Mouse (Mus musculus) c-Kit-positive CD71-negative TER-119-negative erythroid progenitor cells, embryonic 14.5 days (primary cell): ENCODE data around the gene Pcdh10.

Experiments
- DNase-seq: peaks from one replicate; pipeline ENCODE4 v3.0.0-alpha.2; 2013; ENCODE audit warnings: low read depth

The Pcdh10 gene

DNA sequence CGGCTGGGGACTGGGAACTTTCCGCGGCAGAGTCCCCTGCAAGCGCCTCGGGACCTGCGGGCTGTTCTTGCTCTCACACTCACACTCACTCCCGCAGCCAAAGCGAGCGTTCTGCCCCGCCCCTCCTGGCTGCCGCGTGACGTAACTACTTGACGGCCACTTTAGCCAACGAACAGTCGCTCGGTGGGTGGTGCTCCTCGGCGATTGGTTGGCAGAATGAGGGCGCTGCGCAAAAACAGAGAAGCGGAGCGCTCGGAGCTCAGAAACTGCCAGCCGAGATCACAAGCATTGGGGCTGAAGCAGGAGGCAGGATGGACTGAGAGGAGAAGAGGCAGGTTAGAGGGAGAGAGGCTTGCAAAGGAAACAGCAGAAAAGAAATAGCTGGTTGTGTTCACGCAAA lies at the start of gene Pcdh10:
Gene Pcdh10 (plus strand): TSS at position 254 of the 400 bp plus-strand sequence.
- peak; percentile 60 for DNase-seq

GRCm38 (mm10) chr3:45355919-45356318 lies 22.3 kb upstream of the Pcdh10 start:
- DNase-seq: no peak

GRCm38 (mm10) chr3:45368952-45369351 lies 9.2 kb upstream of the Pcdh10 start:
- DNase-seq: no peak

GRCm38 (mm10) chr3:45375761-45376500 lies 2.3 kb upstream of the Pcdh10 start:
- DNase-seq: no peak

DNA sequence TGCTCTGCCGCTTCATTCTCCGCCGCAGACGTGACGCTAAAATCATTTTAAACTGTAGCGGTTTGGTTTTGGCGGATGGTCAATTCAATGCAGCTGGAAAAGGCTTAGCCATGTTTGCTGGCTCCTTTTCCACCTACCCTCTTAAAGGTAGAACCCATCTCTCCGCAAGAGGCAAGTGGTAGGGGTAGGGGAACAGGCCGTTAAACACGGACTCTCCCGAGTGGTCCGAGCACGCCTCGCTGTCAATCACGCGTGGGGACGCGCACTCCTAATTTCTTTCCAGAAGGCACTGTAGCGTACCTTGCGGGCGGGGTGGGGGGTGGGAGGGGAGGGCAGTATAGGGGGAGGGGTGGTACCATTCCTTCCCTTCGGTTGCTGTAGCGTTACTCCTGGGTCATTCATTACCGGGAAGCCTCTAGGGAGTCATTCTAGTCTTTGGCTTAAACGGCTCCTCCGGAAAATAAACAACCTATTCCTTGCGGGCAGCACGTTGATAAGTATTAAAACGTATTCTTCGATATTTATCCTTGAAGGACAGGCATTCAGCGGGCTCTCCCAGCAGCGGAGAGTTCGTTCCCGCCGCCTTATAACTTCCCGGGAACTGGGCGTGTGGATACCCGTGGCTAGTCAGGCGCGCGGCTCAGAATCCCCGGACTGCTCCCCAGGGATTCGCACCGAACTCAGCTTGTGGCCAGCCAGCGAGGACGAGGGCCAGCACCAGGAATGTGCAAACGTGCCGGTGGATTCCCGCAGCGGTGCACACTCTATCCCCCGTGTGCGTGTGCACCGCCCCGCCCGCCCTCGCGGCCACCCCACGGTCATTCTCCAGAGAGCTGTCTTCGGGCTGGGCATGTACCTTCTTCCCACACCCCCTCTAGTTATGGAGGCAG lies 1.5 kb upstream of the Pcdh10 start:
- no peak for DNase-seq

DNA sequence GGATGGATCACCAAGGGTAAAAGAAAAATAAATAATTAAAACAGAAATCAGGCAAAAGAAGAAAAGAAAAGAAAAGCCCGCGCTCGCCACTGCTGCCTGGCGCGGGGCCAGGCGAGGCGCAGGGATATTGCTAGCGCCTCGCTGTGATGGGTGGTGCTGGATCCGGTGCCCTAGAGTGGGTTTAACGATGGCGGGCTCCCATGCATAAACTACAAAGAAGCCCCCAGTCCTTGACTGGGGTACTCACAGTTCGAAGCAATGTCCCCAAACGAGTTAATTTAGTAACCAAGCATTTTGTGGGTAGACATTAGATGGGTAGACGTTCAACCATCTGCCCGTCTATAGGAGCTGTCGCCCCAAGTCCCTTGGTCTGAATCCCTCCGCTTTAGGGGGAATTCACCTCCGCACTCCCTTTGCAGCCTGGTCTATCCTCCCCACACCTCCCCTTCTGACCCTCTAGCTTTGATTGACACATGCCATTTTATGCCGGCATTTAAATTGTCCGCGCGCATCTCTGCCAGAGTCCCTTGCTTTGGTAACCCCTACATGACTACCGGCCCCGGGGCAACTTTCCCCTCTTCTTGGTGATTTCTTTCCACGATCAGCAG lies 703 bp upstream of the Pcdh10 start:
- DNase-seq: no peak

DNA sequence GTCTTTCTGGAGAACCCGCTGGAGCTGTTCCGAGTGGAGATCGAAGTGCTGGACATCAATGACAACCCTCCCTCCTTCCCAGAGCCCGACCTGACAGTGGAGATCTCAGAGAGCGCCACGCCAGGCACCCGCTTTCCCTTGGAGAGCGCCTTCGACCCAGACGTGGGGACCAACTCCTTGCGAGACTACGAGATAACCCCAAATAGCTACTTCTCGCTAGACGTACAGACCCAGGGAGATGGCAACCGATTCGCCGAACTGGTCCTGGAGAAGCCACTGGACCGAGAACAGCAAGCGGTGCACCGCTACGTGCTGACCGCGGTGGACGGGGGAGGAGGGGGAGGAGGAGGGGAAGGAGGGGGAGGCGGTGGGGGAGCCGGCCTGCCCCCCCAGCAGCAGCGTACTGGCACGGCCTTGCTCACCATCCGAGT lies 1.4 kb downstream of the Pcdh10 start:
- no peak for DNase-seq

- DNase-seq: no peak
Observed at GRCm38 (mm10) chr3:45379972-45380761, 2.0 kb downstream of the Pcdh10 start.

DNA sequence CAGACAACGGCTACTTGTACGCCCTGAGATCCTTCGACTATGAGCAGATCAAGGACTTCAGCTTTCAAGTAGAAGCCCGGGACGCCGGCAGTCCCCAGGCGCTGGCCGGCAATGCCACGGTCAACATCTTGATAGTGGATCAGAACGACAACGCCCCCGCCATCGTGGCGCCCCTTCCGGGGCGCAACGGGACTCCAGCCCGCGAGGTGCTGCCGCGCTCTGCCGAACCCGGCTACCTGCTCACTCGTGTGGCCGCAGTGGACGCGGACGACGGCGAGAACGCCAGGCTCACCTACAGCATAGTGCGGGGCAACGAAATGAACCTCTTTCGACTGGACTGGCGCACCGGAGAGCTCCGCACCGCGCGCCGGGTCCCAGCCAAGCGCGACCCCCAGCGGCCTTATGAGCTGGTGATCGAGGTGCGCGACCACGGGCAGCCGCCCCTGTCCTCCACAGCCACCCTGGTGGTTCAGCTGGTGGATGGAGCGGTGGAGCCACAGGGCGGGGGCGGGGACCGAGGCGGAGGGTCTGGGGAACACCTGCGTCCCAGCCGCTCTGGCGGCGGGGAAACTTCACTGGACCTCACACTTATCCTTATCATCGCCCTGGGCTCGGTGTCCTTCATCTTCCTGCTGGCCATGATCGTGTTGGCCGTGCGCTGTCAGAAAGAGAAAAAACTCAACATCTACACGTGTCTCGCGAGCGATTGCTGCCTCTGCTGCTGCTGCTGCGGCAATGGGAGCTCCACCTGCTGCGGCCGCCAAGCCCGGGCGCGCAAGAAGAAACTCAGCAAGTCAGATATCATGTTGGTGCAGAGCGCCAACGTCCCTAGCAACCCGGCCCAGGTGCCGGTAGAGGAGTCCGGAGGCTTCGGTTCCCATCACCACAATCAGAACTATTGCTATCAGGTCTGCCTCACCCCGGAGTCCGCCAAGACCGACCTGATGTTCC lies 2.9 kb downstream of the Pcdh10 start:
- no peak for DNase-seq

DNA sequence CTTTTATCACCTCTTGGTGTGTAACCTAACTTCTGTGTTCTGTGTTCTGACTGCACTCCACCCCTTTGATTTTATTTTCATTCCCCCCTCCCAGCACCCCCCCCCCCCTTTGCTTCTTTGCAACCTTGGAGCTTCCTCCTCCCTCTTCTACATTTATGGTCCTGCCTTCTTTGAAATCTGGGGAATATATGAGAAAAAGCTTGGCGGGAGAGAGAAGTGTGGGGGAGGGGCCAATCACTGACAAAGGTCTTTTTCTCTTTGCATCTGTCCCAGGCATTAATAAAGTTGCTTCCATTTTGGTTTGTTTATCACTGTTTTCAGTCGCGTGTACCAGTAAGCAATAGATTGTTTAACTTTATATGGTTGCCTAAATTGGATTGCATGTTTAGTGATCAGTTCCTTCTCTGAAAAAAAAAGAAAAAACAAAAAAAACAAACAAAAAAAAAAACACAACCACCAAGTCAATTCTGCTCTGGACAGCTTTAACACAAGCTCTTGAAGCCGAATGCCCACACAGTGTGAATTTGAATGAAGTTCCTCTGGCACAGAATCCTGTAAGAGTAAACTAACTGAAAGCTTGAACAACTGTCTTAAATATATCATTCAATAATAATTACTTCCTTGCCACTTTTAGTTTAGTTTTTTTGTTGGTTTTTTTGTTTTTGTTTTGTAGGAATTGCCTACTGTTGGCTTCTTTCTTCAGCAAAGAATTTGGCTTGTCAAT lies 4.0 kb downstream of the Pcdh10 start:
- no peak for DNase-seq

DNA sequence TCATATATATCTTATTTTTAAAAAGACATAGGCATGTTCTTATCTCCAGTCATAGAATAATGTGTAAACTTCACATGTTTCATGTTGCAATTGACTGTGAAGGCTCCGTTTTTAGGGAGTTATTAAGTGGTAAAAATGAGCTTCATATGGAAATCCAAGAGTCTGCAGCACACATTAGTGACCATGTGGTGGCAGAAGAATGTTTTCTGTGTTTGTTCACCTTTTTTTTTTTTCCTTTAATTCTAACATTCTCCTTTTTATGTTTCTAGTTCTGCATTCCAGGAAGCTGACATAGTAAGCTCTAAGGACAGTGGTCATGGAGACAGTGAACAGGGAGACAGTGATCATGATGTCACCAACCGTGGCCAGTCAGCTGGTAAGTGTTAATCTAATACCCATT lies 5.6 kb downstream of the Pcdh10 start:
- DNase-seq: no peak

- DNase-seq: no peak
Observed at GRCm38 (mm10) chr3:45385028-45385427, 6.8 kb downstream of the Pcdh10 start.

DNA sequence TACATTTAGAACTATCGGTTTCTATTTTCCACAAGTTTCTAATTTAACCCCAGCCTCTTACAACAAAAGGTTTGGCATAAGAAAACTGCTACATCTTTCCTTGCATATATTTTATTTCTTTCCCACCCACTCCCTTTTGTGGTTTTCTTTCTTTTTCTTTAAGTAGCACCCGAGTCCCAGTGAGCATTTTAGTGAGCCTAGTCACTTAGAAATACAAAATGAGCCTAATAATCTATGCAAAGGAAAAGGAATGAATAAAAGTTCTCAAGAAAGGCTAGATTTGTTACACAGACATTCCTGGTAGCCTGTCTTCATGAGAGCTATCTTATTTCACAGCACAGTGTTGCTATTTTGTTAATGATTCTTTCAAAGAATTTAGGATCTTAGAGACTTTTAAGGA lies 7.3 kb downstream of the Pcdh10 start:
- DNase-seq: no peak

DNA sequence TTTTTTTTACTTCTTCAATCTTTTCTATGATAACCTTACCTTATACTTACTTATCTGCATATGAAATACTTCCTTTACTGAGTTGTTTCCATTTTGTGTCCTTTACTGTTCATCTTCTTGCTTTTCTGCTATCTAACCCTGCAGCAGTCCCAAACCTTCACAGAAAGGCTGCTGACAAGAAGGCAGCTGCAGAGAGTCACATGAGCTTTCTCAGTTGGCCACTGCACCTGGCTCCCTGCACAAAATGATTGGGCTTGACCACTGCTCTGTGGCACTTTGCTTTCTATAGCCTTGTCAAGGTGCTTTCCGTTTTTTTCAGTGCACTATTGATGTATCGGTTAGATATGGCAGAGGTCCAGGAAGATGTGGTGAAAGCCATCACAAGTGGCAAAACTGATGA lies 8.3 kb downstream of the Pcdh10 start:
- DNase-seq: no peak

- no peak for DNase-seq
Observed at GRCm38 (mm10) chr3:45397101-45397500, 18.9 kb downstream of the Pcdh10 start.

DNA sequence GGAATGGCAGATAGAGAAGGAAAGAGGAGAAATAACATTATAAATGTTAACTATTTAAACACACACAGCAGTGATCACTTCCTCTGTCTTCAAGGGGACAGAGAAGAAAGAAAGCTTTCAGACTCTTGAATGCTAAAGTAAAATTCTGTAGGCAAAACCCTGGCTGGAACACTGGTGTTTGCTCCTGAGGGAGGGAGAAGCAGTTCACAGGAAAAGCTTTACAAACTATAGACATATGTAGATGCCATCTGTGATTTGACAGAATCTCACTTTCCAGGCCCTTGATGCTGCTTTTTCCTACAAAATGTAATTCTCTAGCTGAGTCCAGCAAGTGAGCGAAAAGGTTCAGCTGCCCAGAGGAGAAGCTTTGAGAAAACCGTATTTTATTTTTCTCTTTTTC lies 25.0 kb downstream of the Pcdh10 start:
- DNase-seq: no peak

GRCm38 (mm10) chr3:45431691-45432090 lies 53.5 kb downstream of the Pcdh10 start:
- DNase-seq: no peak

DNA sequence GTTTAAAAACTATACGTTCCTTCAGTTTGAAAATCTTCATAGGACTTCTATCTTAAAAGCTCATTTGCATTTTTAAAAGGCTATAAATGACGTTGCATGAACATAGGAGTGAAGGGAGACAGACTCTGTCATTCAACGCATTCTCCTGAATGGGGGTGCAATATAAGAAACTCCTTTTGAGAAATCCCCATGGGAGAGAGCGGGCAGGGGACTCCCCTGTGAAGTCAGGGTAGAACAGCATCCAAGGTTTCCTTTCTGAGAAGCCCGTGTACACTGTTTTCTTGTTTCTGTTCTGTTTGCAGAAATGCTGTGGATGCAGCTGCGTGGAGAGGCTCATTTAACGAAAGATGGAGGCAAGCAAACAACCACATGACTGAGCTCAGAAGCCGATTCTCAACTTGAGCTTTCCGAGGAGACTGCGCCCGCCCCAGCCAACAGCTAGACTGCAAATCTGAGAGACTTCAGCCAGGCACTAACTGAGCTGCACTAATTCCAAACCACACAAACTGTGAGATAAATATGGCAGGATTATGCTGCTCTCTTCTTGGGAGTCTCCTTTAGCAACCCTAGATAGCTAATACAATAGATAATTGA lies 54.1 kb downstream of the Pcdh10 start:
- no peak for DNase-seq
